Comparison of ENCODE assay signal across 12 mouse cellular contexts in genomic region chr12:26180846-26181245, GRCm38 (mm10).
DNase-seq lines count a peak whose midpoint lies in the region.
"Had no signal": no experiment of that assay in that cellular context is flagged by ENCODE, and none has a peak within 500 bp of the region (broad histone marks: within the 10 kb centered on the region; RNA-seq: fewer than 3 reads in every experiment).

No protein-coding gene starts in this region.

- peak; percentile 61 to 62 for DNase-seq in cerebellum, postnatal 10 days
- DNase-seq in cerebellum, adult 11 months = no peak
- peak; percentile 43 to 59 for DNase-seq in left cerebral cortex, adult 18-20 months (ENCODE audit: low spot score in 2 of 2)
- DNase-seq in left cerebral cortex, adult 11 months (ENCODE audit: low spot score) = no peak
- DNase-seq in retina, postnatal 1 day = peak; percentile 37
- DNase-seq in thymus, postnatal 14 days = peak; percentile 63
- no peak for DNase-seq in MN1 (ENCODE audit: low spot score)
- no peak for DNase-seq in kidney, postnatal 14 days
- DNase-seq: kidney, adult 18-20 months; kidney, postnatal 36 days; liver, embryonic 13.5 days; lung, postnatal 10 days had no signal

Comparison
In these comparisons a context has a peak if more than half of its experiments do, and no peak if none do; other contexts are left out.
1. DNase-seq: peak in cerebellum, postnatal 10 days (2 of 2), left cerebral cortex, adult 18-20 months (2 of 2), retina, postnatal 1 day (single experiment) and thymus, postnatal 14 days (single experiment); none in cerebellum, adult 11 months (single experiment), left cerebral cortex, adult 11 months (single experiment), MN1 (single experiment) and kidney, postnatal 14 days (single experiment).